Mouse (Mus musculus): Measurements from ENCODE around the gene Osbpl3. TPM values are rescaled to one million over a fixed set of nuclear protein-coding genes. Genes with fewer than 3 reads are reported as not detected.

Gene Osbpl3
- polyA plus RNA-seq, 1 experiment from 2014 or later = 9.3 TPM

DNA sequence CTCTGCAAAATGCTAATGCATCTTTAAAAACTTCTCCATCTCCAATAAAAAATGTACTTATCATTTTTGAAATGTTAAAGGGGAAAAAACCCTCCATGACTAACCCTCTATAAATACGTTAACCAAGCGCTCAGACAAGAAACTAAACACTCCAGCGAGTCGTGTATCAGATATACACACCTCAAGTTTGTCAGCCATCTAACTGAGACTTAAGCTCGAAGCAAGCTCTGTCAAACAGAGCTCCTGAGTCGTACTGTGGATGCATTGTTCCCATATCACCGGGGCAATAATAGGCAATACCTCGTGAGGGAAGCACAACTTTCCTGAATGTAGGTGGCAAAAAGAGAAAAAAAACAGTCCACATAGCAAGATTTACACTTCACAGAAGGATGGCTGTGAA, 73.8 kb downstream of the Osbpl3 start:
- H3K9me3 ChIP-seq (replicated peaks; ENCODE audit: control insufficient read depth, low read length) = no peaks in the 10 kb centered on the region
- H3K9ac ChIP-seq (ENCODE audit: low read depth, low read length) = no peak overlapping the region
- H3K36me3 ChIP-seq (ENCODE audit: control insufficient read depth, insufficient read depth, low read length) = no peaks in the 10 kb centered on the region
- H3K27me3 ChIP-seq (ENCODE audit: control insufficient read depth, insufficient read depth, low read length) = no peaks in the 10 kb centered on the region
- peaks cover 20% of the 10 kb centered on the region for H3K4me1 ChIP-seq (ENCODE audit: control insufficient read depth, insufficient read depth, low read length)
- no peak overlapping the region for H3K4me2 ChIP-seq
- WGBS (ENCODE audit: insufficient replicate concordance) = 58% methylated on average over 8 of the region's 8 CpGs
- H3K4me3 ChIP-seq (ENCODE audit: low read depth, low read length) = no peak overlapping the region
- no peak for ATAC-seq (replicated peaks; ENCODE audit: insufficient number of reproducible peaks, low FRiP score, low TSS enrichment)
- no peak overlapping the region for H3K27ac ChIP-seq (ENCODE audit: low read depth, low read length)

DNA sequence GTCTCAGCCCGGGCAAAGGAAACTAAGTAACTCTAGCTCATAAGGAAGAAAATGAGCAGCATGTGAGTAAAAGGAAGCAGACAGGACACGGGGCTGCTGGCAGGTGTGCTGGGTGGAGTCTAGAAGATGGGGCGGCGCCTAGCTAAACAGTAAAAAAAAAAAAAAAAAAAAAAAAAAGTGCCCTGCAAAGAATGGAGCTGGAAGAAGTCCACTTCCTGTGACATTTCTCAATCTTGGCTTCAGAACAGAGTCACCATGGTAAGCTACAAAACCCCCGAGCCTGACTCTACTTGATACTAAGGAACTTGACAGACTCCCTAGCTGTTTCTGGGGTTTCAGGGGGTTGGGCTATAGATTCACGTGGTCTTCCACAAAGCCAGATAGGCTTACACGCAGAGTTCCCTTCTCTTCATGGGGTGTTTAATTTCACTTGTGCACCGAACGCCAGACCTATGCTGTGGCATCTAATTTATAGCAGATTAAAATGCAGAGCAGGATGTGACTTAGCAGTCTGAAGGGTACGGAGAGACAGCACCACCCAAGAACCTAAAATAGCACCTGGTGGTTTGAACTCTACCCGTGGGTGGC, 74.4 kb downstream of the Osbpl3 start:
- WGBS (ENCODE audit: insufficient replicate concordance) = 35% methylated on average over 11 of the region's 11 CpGs
- Histone ChIP-seq H3K36me3 (ENCODE audit: control insufficient read depth, insufficient read depth, low read length) (no peaks in the 10 kb centered on the region), H3K4me3 (ENCODE audit: low read depth, low read length) (no peak overlapping the region), H3K27me3 (ENCODE audit: control insufficient read depth, insufficient read depth, low read length) (no peaks in the 10 kb centered on the region), H3K4me1 (ENCODE audit: control insufficient read depth, insufficient read depth, low read length) (peaks cover 20% of the 10 kb centered on the region), H3K4me2 (peak overlapping the region; percentile 35), H3K9ac (ENCODE audit: low read depth, low read length) (no peak overlapping the region), H3K9me3 (replicated peaks; ENCODE audit: control insufficient read depth, low read length) (no peaks in the 10 kb centered on the region), H3K27ac (ENCODE audit: low read depth, low read length) (no peak overlapping the region)
- ATAC-seq (replicated peaks; ENCODE audit: insufficient number of reproducible peaks, low FRiP score, low TSS enrichment) = no peak

GRCm38 (mm10) chr6:50379740-50380139, 76.3 kb downstream of the Osbpl3 start:
- Histone ChIP-seq H3K9ac (ENCODE audit: low read depth, low read length) (no peak overlapping the region), H3K4me2 (no peak overlapping the region), H3K9me3 (replicated peaks; ENCODE audit: control insufficient read depth, low read length) (no peaks in the 10 kb centered on the region), H3K27ac (ENCODE audit: low read depth, low read length) (no peak overlapping the region), H3K36me3 (ENCODE audit: control insufficient read depth, insufficient read depth, low read length) (no peaks in the 10 kb centered on the region), H3K4me1 (ENCODE audit: control insufficient read depth, insufficient read depth, low read length) (peaks cover 20% of the 10 kb centered on the region), H3K4me3 (ENCODE audit: low read depth, low read length) (no peak overlapping the region), H3K27me3 (ENCODE audit: control insufficient read depth, insufficient read depth, low read length) (no peaks in the 10 kb centered on the region)
- no peak for ATAC-seq (replicated peaks; ENCODE audit: insufficient number of reproducible peaks, low FRiP score, low TSS enrichment)
- WGBS (ENCODE audit: insufficient replicate concordance) = 90% methylated on average over 4 of the region's 4 CpGs

- H3K4me3 ChIP-seq (ENCODE audit: low read depth, low read length) = no peak overlapping the region
- H3K4me1 ChIP-seq (ENCODE audit: control insufficient read depth, insufficient read depth, low read length) = peaks cover 20% of the 10 kb centered on the region
- no peaks in the 10 kb centered on the region for H3K36me3 ChIP-seq (ENCODE audit: control insufficient read depth, insufficient read depth, low read length)
- no peaks in the 10 kb centered on the region for H3K27me3 ChIP-seq (ENCODE audit: control insufficient read depth, insufficient read depth, low read length)
- no peaks in the 10 kb centered on the region for H3K9me3 ChIP-seq (replicated peaks; ENCODE audit: control insufficient read depth, low read length)
- 69% methylated on average over 5 of the region's 5 CpGs for WGBS (ENCODE audit: insufficient replicate concordance)
- H3K9ac ChIP-seq (ENCODE audit: low read depth, low read length) = no peak overlapping the region
- H3K4me2 ChIP-seq = no peak overlapping the region
- no peak for ATAC-seq (replicated peaks; ENCODE audit: insufficient number of reproducible peaks, low FRiP score, low TSS enrichment)
- no peak overlapping the region for H3K27ac ChIP-seq (ENCODE audit: low read depth, low read length)
Measured at GRCm38 (mm10) chr6:50379136-50379535, 76.9 kb downstream of the Osbpl3 start.

- H3K4me2 ChIP-seq = no peak overlapping the region
- peaks cover 20% of the 10 kb centered on the region for H3K4me1 ChIP-seq (ENCODE audit: control insufficient read depth, insufficient read depth, low read length)
- no peaks in the 10 kb centered on the region for H3K36me3 ChIP-seq (ENCODE audit: control insufficient read depth, insufficient read depth, low read length)
- ATAC-seq (replicated peaks; ENCODE audit: insufficient number of reproducible peaks, low FRiP score, low TSS enrichment) = no peak
- H3K9ac ChIP-seq (ENCODE audit: low read depth, low read length) = no peak overlapping the region
- no peaks in the 10 kb centered on the region for H3K9me3 ChIP-seq (replicated peaks; ENCODE audit: control insufficient read depth, low read length)
- H3K27ac ChIP-seq (ENCODE audit: low read depth, low read length) = no peak overlapping the region
- 62% methylated on average over 21 of the region's 21 CpGs for WGBS (ENCODE audit: insufficient replicate concordance)
- H3K27me3 ChIP-seq (ENCODE audit: control insufficient read depth, insufficient read depth, low read length) = no peaks in the 10 kb centered on the region
- no peak overlapping the region for H3K4me3 ChIP-seq (ENCODE audit: low read depth, low read length)
Measured at GRCm38 (mm10) chr6:50377742-50378720, 78.0 kb downstream of the Osbpl3 start.

GRCm38 (mm10) chr6:50376684-50377083, 79.3 kb downstream of the Osbpl3 start:
- WGBS (ENCODE audit: insufficient replicate concordance) = 81% methylated on average over 1 of the region's 1 CpGs
- no peak for ATAC-seq (replicated peaks; ENCODE audit: insufficient number of reproducible peaks, low FRiP score, low TSS enrichment)
- H3K27ac ChIP-seq (ENCODE audit: low read depth, low read length) = no peak overlapping the region
- H3K9me3 ChIP-seq (replicated peaks; ENCODE audit: control insufficient read depth, low read length) = no peaks in the 10 kb centered on the region
- H3K36me3 ChIP-seq (ENCODE audit: control insufficient read depth, insufficient read depth, low read length) = no peaks in the 10 kb centered on the region
- no peaks in the 10 kb centered on the region for H3K27me3 ChIP-seq (ENCODE audit: control insufficient read depth, insufficient read depth, low read length)
- peaks cover 8% of the 10 kb centered on the region for H3K4me1 ChIP-seq (ENCODE audit: control insufficient read depth, insufficient read depth, low read length)
- no peak overlapping the region for H3K4me2 ChIP-seq
- H3K4me3 ChIP-seq (ENCODE audit: low read depth, low read length) = no peak overlapping the region
- H3K9ac ChIP-seq (ENCODE audit: low read depth, low read length) = no peak overlapping the region

DNA sequence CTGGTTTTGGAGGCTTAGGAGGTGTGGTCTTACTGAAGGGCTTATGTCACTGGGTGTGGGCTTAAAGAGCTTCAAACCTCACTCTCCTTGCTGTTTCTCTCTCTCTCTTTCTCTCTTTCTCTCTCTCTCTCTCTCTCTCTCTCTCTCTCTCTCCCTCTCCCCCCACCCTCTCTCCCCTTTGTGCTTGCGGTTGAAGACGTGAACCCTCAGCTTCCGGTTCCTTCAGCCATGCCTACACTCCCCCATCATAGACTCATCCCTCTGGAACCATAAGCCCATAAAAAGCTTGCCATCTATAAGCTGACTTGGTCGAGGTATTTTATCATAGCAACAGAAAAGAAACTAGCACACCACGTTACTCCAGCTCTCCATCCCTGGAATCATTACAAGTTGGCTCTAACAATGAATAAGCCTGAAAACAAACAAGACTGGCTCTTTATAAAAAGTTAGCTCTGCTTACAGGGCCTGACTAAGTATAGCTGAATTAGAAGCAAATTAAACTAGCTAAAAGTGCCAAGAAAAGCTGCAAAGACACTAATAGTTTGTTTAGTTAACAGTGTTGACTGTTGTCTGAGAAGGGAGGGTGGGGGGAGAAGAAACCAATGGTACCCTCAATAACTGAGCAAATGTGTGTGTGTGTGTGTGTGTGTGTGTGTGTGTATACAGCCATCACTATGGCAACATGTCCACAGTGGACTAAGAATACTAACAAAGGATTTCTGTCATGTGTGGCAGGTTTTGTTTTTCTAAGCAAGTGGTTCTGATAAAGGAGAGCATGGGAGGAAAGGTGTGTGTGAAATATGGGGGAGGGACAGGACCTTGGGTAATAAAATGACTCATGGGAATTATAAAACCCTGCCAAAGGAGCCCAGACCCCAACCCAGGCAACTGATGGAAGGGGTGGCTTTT, 83.2 kb downstream of the Osbpl3 start:
- no peak overlapping the region for H3K9ac ChIP-seq (ENCODE audit: low read depth, low read length)
- no peak for ATAC-seq (replicated peaks; ENCODE audit: insufficient number of reproducible peaks, low FRiP score, low TSS enrichment)
- no peak overlapping the region for H3K4me3 ChIP-seq (ENCODE audit: low read depth, low read length)
- no peaks in the 10 kb centered on the region for H3K27me3 ChIP-seq (ENCODE audit: control insufficient read depth, insufficient read depth, low read length)
- no peak overlapping the region for H3K4me2 ChIP-seq
- H3K27ac ChIP-seq (ENCODE audit: low read depth, low read length) = no peak overlapping the region
- peaks cover 2% of the 10 kb centered on the region for H3K4me1 ChIP-seq (ENCODE audit: control insufficient read depth, insufficient read depth, low read length)
- H3K9me3 ChIP-seq (replicated peaks; ENCODE audit: control insufficient read depth, low read length) = no peaks in the 10 kb centered on the region
- H3K36me3 ChIP-seq (ENCODE audit: control insufficient read depth, insufficient read depth, low read length) = no peaks in the 10 kb centered on the region
- WGBS (ENCODE audit: insufficient replicate concordance) = 71% methylated on average over 5 of the region's 5 CpGs

GRCm38 (mm10) chr6:50371501-50372086, 84.4 kb downstream of the Osbpl3 start:
- H3K9me3 ChIP-seq (replicated peaks; ENCODE audit: control insufficient read depth, low read length) = no peaks in the 10 kb centered on the region
- no peaks in the 10 kb centered on the region for H3K36me3 ChIP-seq (ENCODE audit: control insufficient read depth, insufficient read depth, low read length)
- no peak overlapping the region for H3K4me3 ChIP-seq (ENCODE audit: low read depth, low read length)
- H3K4me1 ChIP-seq (ENCODE audit: control insufficient read depth, insufficient read depth, low read length) = peaks cover 1% of the 10 kb centered on the region; the same call in 1 of the 2 replicates
- WGBS (ENCODE audit: insufficient replicate concordance) = 82% methylated on average over 8 of the region's 8 CpGs
- ATAC-seq (replicated peaks; ENCODE audit: insufficient number of reproducible peaks, low FRiP score, low TSS enrichment) = no peak
- no peak overlapping the region for H3K9ac ChIP-seq (ENCODE audit: low read depth, low read length)
- H3K4me2 ChIP-seq = no peak overlapping the region
- H3K27me3 ChIP-seq (ENCODE audit: control insufficient read depth, insufficient read depth, low read length) = no peaks in the 10 kb centered on the region
- H3K27ac ChIP-seq (ENCODE audit: low read depth, low read length) = no peak overlapping the region
